Comparison of ENCODE assay signal across 9 mouse cellular contexts in the genomic region with DNA sequence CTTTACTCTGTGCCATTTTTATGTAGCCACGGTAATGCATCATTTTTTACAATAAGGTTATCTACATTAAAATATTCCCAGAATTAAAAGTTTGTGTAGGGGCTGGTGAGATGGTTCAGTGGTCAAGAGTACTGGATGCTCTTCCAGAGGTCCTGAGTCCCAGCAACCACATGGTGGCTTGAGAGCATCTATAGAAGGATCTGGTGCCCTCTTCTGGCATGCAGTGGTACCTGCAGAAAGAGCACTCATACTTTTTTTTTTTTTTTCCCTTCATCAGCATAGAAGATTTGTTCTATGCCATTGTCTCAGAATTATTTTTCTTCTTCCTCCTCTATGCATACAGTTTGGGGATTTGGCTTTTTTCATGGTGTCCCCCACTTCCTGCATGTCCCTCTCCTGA.
DNase-seq lines count a peak whose midpoint lies in the region; ATAC-seq and TF ChIP-seq lines count a peak whose summit lies in the region.
"Had no signal": no experiment of that assay in that cellular context is flagged by ENCODE, and none has a peak within 500 bp of the region (broad histone marks: within the 10 kb centered on the region; RNA-seq: fewer than 3 reads in every experiment).

No protein-coding gene starts in this region.

- H3K4me3 ChIP-seq in hindbrain, embryonic 11.5 days (ENCODE audit: low read depth, low read length) = no peak overlapping the region
- H3K4me3 ChIP-seq in hindbrain, embryonic 12.5 days = no peak overlapping the region
- H3K4me3 ChIP-seq in C2C12 (ENCODE audit: insufficient read depth, poor library complexity, severe bottlenecking) = no peak overlapping the region
- H3K4me3 ChIP-seq: liver, embryonic 15.5 days had no signal

- H3K9me3 ChIP-seq in hindbrain, embryonic 11.5 days (ENCODE audit: control insufficient read depth, low read length) = no peaks in the 10 kb centered on the region
- H3K9me3 ChIP-seq in hindbrain, embryonic 12.5 days (replicated peaks) = no peaks in the 10 kb centered on the region
- H3K9me3 ChIP-seq: liver, embryonic 15.5 days had no signal

- no peak overlapping the region for H3K27ac ChIP-seq in hindbrain, embryonic 11.5 days (ENCODE audit: low read depth, low read length)
- H3K27ac ChIP-seq in hindbrain, embryonic 12.5 days = no peak overlapping the region
- H3K27ac ChIP-seq: liver, embryonic 15.5 days had no signal

- no peaks in the 10 kb centered on the region for H3K36me3 ChIP-seq in hindbrain, embryonic 11.5 days (ENCODE audit: control insufficient read depth, insufficient read depth, low read length)
- no peaks in the 10 kb centered on the region for H3K36me3 ChIP-seq in hindbrain, embryonic 12.5 days
- H3K36me3 ChIP-seq in C2C12 (ENCODE audit: control insufficient read depth, insufficient read depth) = no peaks in the 10 kb centered on the region
- H3K36me3 ChIP-seq: liver, embryonic 15.5 days had no signal

- H3K9ac ChIP-seq in hindbrain, embryonic 11.5 days (ENCODE audit: low read depth, low read length) = no peak overlapping the region
- H3K9ac ChIP-seq in hindbrain, embryonic 12.5 days = no peak overlapping the region
- H3K9ac ChIP-seq: liver, embryonic 15.5 days had no signal

- H3K27me3 ChIP-seq in hindbrain, embryonic 11.5 days (ENCODE audit: control insufficient read depth, insufficient read depth, low read length) = no peaks in the 10 kb centered on the region
- no peaks in the 10 kb centered on the region for H3K27me3 ChIP-seq in hindbrain, embryonic 12.5 days
- peaks cover 3% of the 10 kb centered on the region for H3K27me3 ChIP-seq in C2C12 (ENCODE audit: control insufficient read depth, insufficient read depth, insufficient read length)
- H3K27me3 ChIP-seq: liver, embryonic 15.5 days had no signal

- 35% methylated on average over 1 of the region's 1 CpGs for WGBS in hindbrain, embryonic 11.5 days
- WGBS in hindbrain, embryonic 12.5 days = 42% methylated on average over 1 of the region's 1 CpGs

- no peak overlapping the region for H3K4me2 ChIP-seq in hindbrain, embryonic 11.5 days (replicated peaks; ENCODE audit: low read depth, low read length)
- no peak overlapping the region for H3K4me2 ChIP-seq in hindbrain, embryonic 12.5 days (replicated peaks)
- H3K4me2 ChIP-seq: liver, embryonic 15.5 days had no signal

- H3K79me2 ChIP-seq in C2C12 (ENCODE audit: control insufficient read depth, insufficient read depth) = no peaks in the 10 kb centered on the region

- peak; percentile 11 for TF ChIP-seq CTCF in C2C12 (IDR thresholded peaks at IDR 0.05; ENCODE audit: control insufficient read depth, insufficient read depth, insufficient read length)

- no peak for ATAC-seq in hindbrain, embryonic 11.5 days (ENCODE audit: low FRiP score)
- ATAC-seq in hindbrain, embryonic 12.5 days (ENCODE audit: low FRiP score) = no peak

- H3ac ChIP-seq in C2C12 (ENCODE audit: control insufficient read depth, insufficient read length, low read depth) = no peak overlapping the region

- peak; percentile 37 for DNase-seq in hindbrain, embryonic 11.5 days (ENCODE audit: low spot score)
- DNase-seq in Muller cell, postnatal 12 days (ENCODE audit: inconsistent ontology term) = peak; percentile 14
- DNase-seq in hindlimb bud, embryonic 11.5 days (ENCODE audit: extremely low spot score, low read depth, low spot score) = peak; percentile 2
- peak; percentile 69 for DNase-seq in naive thymus-derived CD4-positive, alpha-beta T cell, adult 2 months (ENCODE audit: low read depth)
- DNase-seq in adipocyte (ENCODE audit: low spot score) = no peak
- no peak for DNase-seq in cerebellum, adult 8-10 months

- no peaks in the 10 kb centered on the region for H3K79me3 ChIP-seq in C2C12 (ENCODE audit: low read depth)

- H3K4me1 ChIP-seq in hindbrain, embryonic 11.5 days (replicated peaks; ENCODE audit: control insufficient read depth, insufficient read depth, low read length) = no peaks in the 10 kb centered on the region
- H3K4me1 ChIP-seq in hindbrain, embryonic 12.5 days = no peaks in the 10 kb centered on the region
- H3K4me1 ChIP-seq: liver, embryonic 15.5 days had no signal

TF ChIP-seq in C2C12, 6 proteins besides CTCF, POLR2A, EP300 and RAD21:
- TF ChIP-seq MAX (IDR thresholded peaks at IDR 0.05) (peak; percentile 30), FOSL1 (IDR thresholded peaks at IDR 0.05; ENCODE audit: insufficient read depth, low read length, poor library complexity, severe bottlenecking) (no peak)
TF ChIP-seq in C2C12: peak in this region for 1.

Comparison
In these comparisons a context has a peak if more than half of its experiments do, and no peak if none do; other contexts are left out.
1. DNase-seq: peak in hindbrain, embryonic 11.5 days (single experiment), Muller cell, postnatal 12 days (single experiment), hindlimb bud, embryonic 11.5 days (single experiment) and naive thymus-derived CD4-positive, alpha-beta T cell, adult 2 months (single experiment); none in adipocyte (single experiment) and cerebellum, adult 8-10 months (single experiment).